Mouse (Mus musculus): ENCODE data around the gene Apc2. TPM values are rescaled to one million over a fixed set of nuclear protein-coding genes. Genes with fewer than 3 reads are reported as not detected.
A peak's percentile ranks its signal among the peaks of the same experiment; 100 is the strongest.

Gene Apc2
- polyA plus RNA-seq, 1 experiment from 2014 or later = 18.3 TPM

DNA sequence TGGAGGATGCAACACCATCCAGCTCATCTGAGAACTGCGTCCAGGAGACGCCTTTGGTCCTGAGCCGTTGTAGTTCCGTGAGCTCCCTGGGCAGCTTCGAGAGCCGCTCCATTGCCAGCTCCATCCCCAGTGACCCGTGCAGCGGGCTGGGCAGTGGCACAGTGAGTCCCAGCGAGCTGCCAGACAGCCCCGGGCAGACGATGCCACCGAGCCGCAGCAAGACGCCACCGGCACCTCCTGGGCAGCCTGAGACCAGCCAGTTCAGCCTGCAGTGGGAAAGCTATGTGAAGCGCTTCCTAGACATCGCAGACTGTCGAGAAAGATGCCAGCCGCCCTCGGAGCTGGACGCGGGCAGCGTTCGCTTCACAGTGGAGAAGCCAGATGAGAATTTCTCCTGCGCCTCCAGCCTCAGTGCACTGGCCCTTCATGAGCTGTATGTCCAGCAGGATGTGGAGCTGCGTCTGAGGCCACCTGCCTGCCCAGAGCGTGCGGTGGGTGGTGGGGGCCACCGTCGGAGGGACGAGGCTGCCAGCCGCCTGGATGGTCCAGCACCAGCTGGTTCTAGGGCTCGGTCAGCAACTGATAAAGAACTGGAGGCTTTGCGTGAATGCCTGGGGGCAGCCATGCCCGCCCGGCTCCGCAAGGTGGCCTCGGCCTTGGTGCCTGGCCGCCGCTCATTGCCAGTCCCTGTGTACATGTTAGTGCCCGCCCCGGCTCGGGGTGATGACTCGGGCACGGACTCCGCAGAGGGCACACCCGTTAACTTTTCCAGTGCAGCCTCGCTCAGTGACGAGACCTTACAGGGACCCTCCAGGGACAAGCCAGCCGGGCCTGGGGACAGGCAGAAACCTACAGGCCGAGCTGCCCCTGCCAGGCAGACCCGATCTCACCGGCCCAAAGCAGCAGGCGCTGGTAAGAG is 17.1 kb downstream of the Apc2 start:
- Histone ChIP-seq H3K9me3 (no peaks in the 10 kb centered on the region), H3K9ac (no peak overlapping the region), H3K4me3 (no peak overlapping the region), H3K36me3 (peaks cover 27% of the 10 kb centered on the region), H3K27me3 (peaks cover 78% of the 10 kb centered on the region), H3K4me1 (peaks cover 6% of the 10 kb centered on the region; the same call in 1 of the 2 replicates), H3K27ac (no peak overlapping the region), H3K4me2 (replicated peaks) (no peak overlapping the region)
- no peak for ATAC-seq (ENCODE audit: insufficient number of reproducible peaks, insufficient read depth, low FRiP score, low TSS enrichment)
- 63% methylated on average over 54 of the region's 54 CpGs for WGBS

DNA sequence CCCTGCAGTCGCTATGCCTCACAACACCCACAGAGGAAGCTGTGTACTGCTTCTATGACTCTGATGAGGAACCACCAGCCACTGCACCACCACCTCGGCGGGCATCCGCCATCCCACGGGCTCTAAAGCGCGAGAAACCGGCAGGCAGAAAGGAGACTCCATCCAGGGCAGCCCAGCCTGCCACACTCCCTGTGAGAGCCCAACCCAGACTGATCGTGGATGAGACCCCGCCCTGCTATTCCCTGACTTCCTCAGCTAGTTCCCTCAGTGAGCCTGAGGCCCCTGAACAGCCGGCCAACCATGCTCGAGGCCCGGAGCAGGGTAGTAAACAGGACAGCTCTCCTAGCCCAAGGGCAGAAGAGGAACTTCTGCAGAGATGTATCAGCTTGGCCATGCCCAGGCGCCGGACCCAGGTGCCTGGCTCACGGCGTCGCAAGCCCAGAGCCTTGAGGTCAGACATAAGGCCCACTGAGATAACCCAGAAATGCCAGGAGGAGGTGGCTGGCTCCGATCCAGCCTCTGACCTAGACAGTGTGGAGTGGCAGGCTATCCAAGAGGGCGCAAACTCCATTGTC is 17.9 kb downstream of the Apc2 start:
- Histone ChIP-seq H3K27me3 (peaks cover 83% of the 10 kb centered on the region), H3K4me1 (peaks cover 6% of the 10 kb centered on the region; the same call in 1 of the 2 replicates), H3K9me3 (no peaks in the 10 kb centered on the region), H3K4me2 (replicated peaks) (no peak overlapping the region), H3K27ac (no peak overlapping the region), H3K36me3 (peaks cover 33% of the 10 kb centered on the region), H3K9ac (0 out of 2 replicates have a peak overlapping the region, but pooled peaks have one; percentile 7), H3K4me3 (no peak overlapping the region)
- 53% methylated on average over 20 of the region's 20 CpGs for WGBS
- no peak for ATAC-seq (ENCODE audit: insufficient number of reproducible peaks, insufficient read depth, low FRiP score, low TSS enrichment)

- no peak for ATAC-seq (ENCODE audit: insufficient number of reproducible peaks, insufficient read depth, low FRiP score, low TSS enrichment)
- H3K4me2 ChIP-seq (replicated peaks) = no peak overlapping the region
- H3K4me3 ChIP-seq = no peak overlapping the region
- no peak overlapping the region for H3K27ac ChIP-seq
- peaks cover 31% of the 10 kb centered on the region; the same call in 1 of the 2 replicates for H3K36me3 ChIP-seq
- no peaks in the 10 kb centered on the region for H3K9me3 ChIP-seq
- 54% methylated on average over 16 of the region's 16 CpGs for WGBS
- 0 out of 2 replicates have a peak overlapping the region, but pooled peaks have one; percentile 30 for H3K9ac ChIP-seq
- H3K4me1 ChIP-seq = peaks cover 12% of the 10 kb centered on the region
- H3K27me3 ChIP-seq = peaks cover 80% of the 10 kb centered on the region
Measured at GRCm38 (mm10) chr10:80314494-80315001, 18.8 kb downstream of the Apc2 start.

GRCm38 (mm10) chr10:80315315-80315714 is 19.5 kb downstream of the Apc2 start:
- ATAC-seq (ENCODE audit: insufficient number of reproducible peaks, insufficient read depth, low FRiP score, low TSS enrichment) = no peak
- H3K27me3 ChIP-seq = peaks cover 80% of the 10 kb centered on the region
- H3K36me3 ChIP-seq = peaks cover 31% of the 10 kb centered on the region; the same call in 1 of the 2 replicates
- peak overlapping the region; percentile 30; the same call in 1 of the 2 replicates for H3K9ac ChIP-seq
- no peaks in the 10 kb centered on the region for H3K9me3 ChIP-seq
- no peak overlapping the region for H3K4me2 ChIP-seq (replicated peaks)
- 47% methylated on average over 27 of the region's 27 CpGs for WGBS
- no peak overlapping the region for H3K27ac ChIP-seq
- H3K4me1 ChIP-seq = peaks cover 15% of the 10 kb centered on the region
- 0 out of 2 replicates have a peak overlapping the region, but pooled peaks have one; percentile 1 for H3K4me3 ChIP-seq

- Histone ChIP-seq H3K9ac (no peak overlapping the region), H3K27ac (no peak overlapping the region), H3K36me3 (peaks cover 31% of the 10 kb centered on the region; the same call in 1 of the 2 replicates), H3K4me3 (no peak overlapping the region), H3K4me1 (peaks cover 15% of the 10 kb centered on the region), H3K4me2 (replicated peaks) (no peak overlapping the region), H3K27me3 (peaks cover 69% of the 10 kb centered on the region), H3K9me3 (no peaks in the 10 kb centered on the region)
- WGBS = 32% methylated on average over 11 of the region's 11 CpGs
- no peak for ATAC-seq (ENCODE audit: insufficient number of reproducible peaks, insufficient read depth, low FRiP score, low TSS enrichment)
Measured at GRCm38 (mm10) chr10:80316359-80316781, 20.6 kb downstream of the Apc2 start.

DNA sequence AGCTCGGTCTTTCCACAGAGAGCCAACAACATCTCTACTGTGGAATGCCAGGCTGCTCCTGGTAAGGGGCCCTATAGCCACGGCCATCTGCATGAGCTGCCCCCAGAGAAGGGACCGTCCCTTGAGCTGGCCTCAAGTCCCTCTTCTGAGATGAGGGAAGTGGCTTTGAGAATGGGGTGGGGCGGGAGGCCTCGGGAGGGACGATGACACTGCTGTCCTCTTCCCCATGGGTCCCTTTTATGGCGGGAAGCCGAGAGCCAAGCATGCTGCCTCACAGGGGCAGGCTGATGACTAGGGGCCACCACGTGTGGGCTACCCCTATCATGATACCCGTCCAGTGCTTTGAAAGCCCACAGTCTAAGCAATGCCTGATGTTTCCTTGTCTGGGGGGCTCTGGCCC is 21.2 kb downstream of the Apc2 start:
- peaks cover 67% of the 10 kb centered on the region for H3K27me3 ChIP-seq
- no peak overlapping the region for H3K4me3 ChIP-seq
- H3K27ac ChIP-seq = no peak overlapping the region
- WGBS = 65% methylated on average over 10 of the region's 10 CpGs
- no peak overlapping the region for H3K4me2 ChIP-seq (replicated peaks)
- H3K9ac ChIP-seq = no peak overlapping the region
- H3K4me1 ChIP-seq = peaks cover 19% of the 10 kb centered on the region
- H3K36me3 ChIP-seq = peaks cover 28% of the 10 kb centered on the region; the same call in 1 of the 2 replicates
- ATAC-seq (ENCODE audit: insufficient number of reproducible peaks, insufficient read depth, low FRiP score, low TSS enrichment) = no peak
- no peaks in the 10 kb centered on the region for H3K9me3 ChIP-seq

- H3K27me3 ChIP-seq = peaks cover 40% of the 10 kb centered on the region
- no peaks in the 10 kb centered on the region for H3K9me3 ChIP-seq
- 1% methylated on average over 34 of the region's 34 CpGs for WGBS
- peak within 1 kb of the TSS; percentile 69 for H3K27ac ChIP-seq
- H3K9ac ChIP-seq = peak within 1 kb of the TSS; percentile 85
- peak within 1 kb of the TSS; percentile 85 for H3K4me3 ChIP-seq
- H3K36me3 ChIP-seq = peaks cover 22% of the 10 kb centered on the region; the same call in 1 of the 2 replicates
- peaks cover 16% of the 10 kb centered on the region for H3K4me1 ChIP-seq
- ATAC-seq (ENCODE audit: insufficient number of reproducible peaks, insufficient read depth, low FRiP score, low TSS enrichment) = no peak
- H3K4me2 ChIP-seq (replicated peaks) = peak within 1 kb of the TSS; percentile 80
Measured at GRCm38 (mm10) chr10:80320340-80320760, 24.6 kb downstream of the Apc2 start, which contains the start of gene 2310011J03Rik. Gene 2310011J03Rik (minus strand): TSS chr10:80320537.

GRCm38 (mm10) chr10:80321014-80321669 is 25.4 kb downstream of the Apc2 start:
- Histone ChIP-seq H3K4me3 (no peak overlapping the region), H3K36me3 (peaks cover 22% of the 10 kb centered on the region; the same call in 1 of the 2 replicates), H3K4me1 (peaks cover 16% of the 10 kb centered on the region), H3K27me3 (peaks cover 32% of the 10 kb centered on the region), H3K4me2 (replicated peaks) (peak overlapping the region; percentile 9; the same call in 1 of the 2 replicates), H3K27ac (no peak overlapping the region), H3K9ac (no peak overlapping the region), H3K9me3 (no peaks in the 10 kb centered on the region)
- ATAC-seq (ENCODE audit: insufficient number of reproducible peaks, insufficient read depth, low FRiP score, low TSS enrichment) = no peak
- WGBS = 71% methylated on average over 6 of the region's 6 CpGs

- Histone ChIP-seq H3K27me3 (peaks cover 24% of the 10 kb centered on the region), H3K36me3 (peaks cover 21% of the 10 kb centered on the region; the same call in 1 of the 2 replicates), H3K9ac (no peak overlapping the region), H3K27ac (no peak overlapping the region), H3K4me1 (peaks cover 16% of the 10 kb centered on the region), H3K9me3 (no peaks in the 10 kb centered on the region), H3K4me3 (peak overlapping the region; percentile 40; the same call in 1 of the 2 replicates), H3K4me2 (replicated peaks) (peak overlapping the region; percentile 65)
- no peak for ATAC-seq (ENCODE audit: insufficient number of reproducible peaks, insufficient read depth, low FRiP score, low TSS enrichment)
- WGBS = 92% methylated on average over 19 of the region's 21 CpGs
Measured at GRCm38 (mm10) chr10:80321670-80322581, 26.1 kb downstream of the Apc2 start.

- H3K4me3 ChIP-seq = peak overlapping the region; percentile 40
- peaks cover 16% of the 10 kb centered on the region for H3K4me1 ChIP-seq
- peak overlapping the region; percentile 65 for H3K4me2 ChIP-seq (replicated peaks)
- peak overlapping the region; percentile 63 for H3K9ac ChIP-seq
- no peak for ATAC-seq (ENCODE audit: insufficient number of reproducible peaks, insufficient read depth, low FRiP score, low TSS enrichment)
- H3K27me3 ChIP-seq = peaks cover 15% of the 10 kb centered on the region; the same call in 1 of the 2 replicates
- 7% methylated on average over 28 of the region's 28 CpGs for WGBS
- H3K36me3 ChIP-seq = peaks cover 12% of the 10 kb centered on the region; the same call in 1 of the 2 replicates
- H3K9me3 ChIP-seq = no peaks in the 10 kb centered on the region
- H3K27ac ChIP-seq = no peak overlapping the region
Measured at GRCm38 (mm10) chr10:80322811-80323211, 27.0 kb downstream of the Apc2 start.
